9 mouse cellular contexts compared by ENCODE assay signal in the genomic region with DNA sequence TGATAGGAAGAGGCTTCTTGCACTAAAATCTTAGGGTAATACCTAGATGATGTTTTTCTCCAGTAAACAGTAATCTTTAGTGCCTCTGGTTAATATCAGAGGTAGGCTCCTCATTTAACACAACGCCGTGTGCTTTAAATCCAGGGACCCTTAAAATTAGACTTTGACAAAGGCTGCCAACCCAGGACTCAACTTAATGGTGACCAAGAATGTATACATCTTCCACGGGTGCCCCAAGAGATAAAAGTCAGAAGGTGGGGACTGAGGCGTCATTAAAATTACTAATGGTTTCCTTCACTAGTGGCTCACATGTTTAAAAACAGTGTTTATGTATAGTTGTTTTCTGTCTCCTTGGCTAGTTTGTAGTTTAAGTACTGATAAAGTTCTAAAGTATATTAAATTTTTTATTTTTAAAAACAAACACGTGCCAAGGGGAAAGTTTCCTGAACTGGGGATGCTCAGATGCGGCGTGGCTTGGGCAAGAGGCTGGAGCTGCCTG. TPM values are rescaled to one million over a fixed set of nuclear protein-coding genes. Genes with fewer than 3 reads are reported as not detected.
DNase-seq lines count a peak whose midpoint lies in the region; ATAC-seq and TF ChIP-seq lines count a peak whose summit lies in the region.
"Had no signal": no experiment of that assay in that cellular context is flagged by ENCODE, and none has a peak within 500 bp of the region (broad histone marks: within the 10 kb centered on the region; RNA-seq: fewer than 3 reads in every experiment).

No protein-coding gene starts in this region.

- 27% methylated on average over 7 of the region's 7 CpGs for WGBS in lung, embryonic 15.5 days
- 32% methylated on average over 7 of the region's 7 CpGs for WGBS in intestine, postnatal 0 days
- WGBS in neural tube, embryonic 14.5 days, result 28% methylated on average over 7 of the region's 7 CpGs

- H3K9ac ChIP-seq in lung, embryonic 15.5 days, result peak overlapping the region; percentile 99
- peak overlapping the region; percentile 92 for H3K9ac ChIP-seq in intestine, postnatal 0 days (ENCODE audit: low read depth, low read length)
- peak overlapping the region; percentile 93 for H3K9ac ChIP-seq in neural tube, embryonic 14.5 days (replicated peaks; ENCODE audit: low read depth, low read length)

- H3K4me2 ChIP-seq in lung, embryonic 15.5 days, result peak overlapping the region; percentile 84
- peak overlapping the region; percentile 90 for H3K4me2 ChIP-seq in intestine, postnatal 0 days (replicated peaks; ENCODE audit: low read depth)
- peak overlapping the region; percentile 89 for H3K4me2 ChIP-seq in neural tube, embryonic 14.5 days (ENCODE audit: low read depth, low read length)

- no peak for TF ChIP-seq CTCF in embryonic fibroblast, embryonic 13.5 days (IDR thresholded peaks at IDR 0.05; ENCODE audit: borderline replicate concordance, insufficient read depth, low read length)
- TF ChIP-seq CTCF in intestine, postnatal 0 days (IDR thresholded peaks at IDR 0.05; ENCODE audit: low read depth), result no peak

- peaks cover 26% of the 10 kb centered on the region for H3K4me1 ChIP-seq in lung, embryonic 15.5 days
- peaks cover 3% of the 10 kb centered on the region; the same call in 1 of the 2 replicates for H3K4me1 ChIP-seq in embryonic fibroblast, embryonic 13.5 days (ENCODE audit: control insufficient read depth, insufficient read depth, low read length)
- 0 out of 2 replicates have a peak, but pooled peaks cover 9% of the 10 kb centered on the region for H3K4me1 ChIP-seq in intestine, postnatal 0 days (replicated peaks; ENCODE audit: control insufficient read depth, insufficient read depth, low read length)
- peaks cover 12% of the 10 kb centered on the region for H3K4me1 ChIP-seq in neural tube, embryonic 14.5 days (ENCODE audit: control insufficient read depth, insufficient read depth, low read length)

- TF ChIP-seq POLR2A in embryonic fibroblast, embryonic 13.5 days (IDR thresholded peaks at IDR 0.05; ENCODE audit: low read depth, low read length), result no peak

- peak overlapping the region; percentile 87 for H3K4me3 ChIP-seq in lung, embryonic 15.5 days
- peak overlapping the region; percentile 24 for H3K4me3 ChIP-seq in embryonic fibroblast, embryonic 13.5 days (ENCODE audit: insufficient read depth, low read length)
- peak overlapping the region; percentile 89 for H3K4me3 ChIP-seq in intestine, postnatal 0 days (ENCODE audit: low read depth, low read length)
- peak overlapping the region; percentile 86 for H3K4me3 ChIP-seq in neural tube, embryonic 14.5 days (ENCODE audit: low read depth, low read length)

- H3K27ac ChIP-seq in lung, embryonic 15.5 days, result peak overlapping the region; percentile 99
- peak overlapping the region; percentile 53 for H3K27ac ChIP-seq in embryonic fibroblast, embryonic 13.5 days (ENCODE audit: insufficient read depth, low read length)
- H3K27ac ChIP-seq in intestine, postnatal 0 days (ENCODE audit: low read depth, low read length), result no peak overlapping the region; the same call in 1 of the 2 replicates
- peak overlapping the region; percentile 97; the same call in 1 of the 2 replicates for H3K27ac ChIP-seq in neural tube, embryonic 14.5 days (ENCODE audit: low read depth, low read length)

- ATAC-seq in lung, embryonic 15.5 days (ENCODE audit: borderline replicate concordance, extremely low read depth, low FRiP score, low TSS enrichment), result no peak
- ATAC-seq in intestine, postnatal 0 days, result no peak
- no peak for ATAC-seq in neural tube, embryonic 14.5 days (ENCODE audit: low read depth)

- no peaks in the 10 kb centered on the region for H3K27me3 ChIP-seq in lung, embryonic 15.5 days
- H3K27me3 ChIP-seq in intestine, postnatal 0 days (replicated peaks; ENCODE audit: control insufficient read depth, insufficient read depth, low read length), result no peaks in the 10 kb centered on the region
- no peaks in the 10 kb centered on the region for H3K27me3 ChIP-seq in neural tube, embryonic 14.5 days (ENCODE audit: control insufficient read depth, insufficient read depth, low read length)

- DNase-seq in lung, postnatal 10 days, result no peak
- DNase-seq in urinary bladder, postnatal 14 days (ENCODE audit: low spot score), result no peak
- no peak for DNase-seq in layer of hippocampus, adult 9-11 months
- no peak for DNase-seq in adrenal gland, postnatal 36 days

- no peaks in the 10 kb centered on the region for H3K36me3 ChIP-seq in lung, embryonic 15.5 days
- H3K36me3 ChIP-seq in intestine, postnatal 0 days (ENCODE audit: control insufficient read depth, insufficient read depth), result no peaks in the 10 kb centered on the region
- no peaks in the 10 kb centered on the region for H3K36me3 ChIP-seq in neural tube, embryonic 14.5 days (ENCODE audit: control insufficient read depth, insufficient read depth, low read length)

- H3K9me3 ChIP-seq in lung, embryonic 15.5 days, result no peaks in the 10 kb centered on the region
- H3K9me3 ChIP-seq in intestine, postnatal 0 days (ENCODE audit: control insufficient read depth), result no peaks in the 10 kb centered on the region
- no peaks in the 10 kb centered on the region for H3K9me3 ChIP-seq in neural tube, embryonic 14.5 days (ENCODE audit: control insufficient read depth, low read length)

RNA-seq across cellular contexts. Expression of gene Anp32b, which starts 0.6 kb away (rescaled TPM):
- polyA plus RNA-seq in lung, embryonic 15.5 days (2015; fragmentation: Nextera tagmentation; extraction: Ambion mirVana), result 290 and 292 TPM in 2 replicates
- polyA plus RNA-seq in embryonic fibroblast, embryonic 13.5 days (2011; ENCODE audit: insufficient read length, low read depth, missing spikeins), result 202 and 231 TPM in 2 replicates
- 98.5 and 105 TPM in 2 replicates for polyA plus RNA-seq in intestine, postnatal 0 days (2015; fragmentation: Nextera tagmentation; extraction: Ambion mirVana)
- polyA plus RNA-seq in neural tube, embryonic 14.5 days (2014; fragmentation: Nextera tagmentation; extraction: Ambion mirVana), result 50.2 and 68.5 TPM in 2 replicates
- 100 to 1,000 TPM; 128 to 134 TPM for total RNA-seq in adrenal gland, postnatal 36 days (2021)

RNA-seq across cellular contexts. Expression of gene Hemgn, which starts 36.8 kb away (rescaled TPM):
- polyA plus RNA-seq in lung, embryonic 15.5 days (2015; fragmentation: Nextera tagmentation; extraction: Ambion mirVana), result 1.2 and 2.5 TPM in 2 replicates
- polyA plus RNA-seq in embryonic fibroblast, embryonic 13.5 days (2011; ENCODE audit: insufficient read length, low read depth, missing spikeins), result not detected in 2 replicates
- 0.21 and 0.22 TPM in 2 replicates for polyA plus RNA-seq in intestine, postnatal 0 days (2015; fragmentation: Nextera tagmentation; extraction: Ambion mirVana)
- polyA plus RNA-seq in neural tube, embryonic 14.5 days (2014; fragmentation: Nextera tagmentation; extraction: Ambion mirVana), result 0.28 and 0.81 TPM in 2 replicates
- under 1 TPM in 1 of 2 experiments, not detected in 1; 0.17 TPM for total RNA-seq in adrenal gland, postnatal 36 days (2021)
- total RNA-seq: left cerebral cortex, adult 8-10 months had no signal

RNA-seq across cellular contexts. Expression of gene Nans, which starts 39.0 kb away (rescaled TPM):
- 84.7 and 90.6 TPM in 2 replicates for polyA plus RNA-seq in lung, embryonic 15.5 days (2015; fragmentation: Nextera tagmentation; extraction: Ambion mirVana)
- polyA plus RNA-seq in embryonic fibroblast, embryonic 13.5 days (2011; ENCODE audit: insufficient read length, low read depth, missing spikeins), result 89.9 and 92.1 TPM in 2 replicates
- 67.4 and 81.3 TPM in 2 replicates for polyA plus RNA-seq in intestine, postnatal 0 days (2015; fragmentation: Nextera tagmentation; extraction: Ambion mirVana)
- 60.4 and 65.1 TPM in 2 replicates for polyA plus RNA-seq in neural tube, embryonic 14.5 days (2014; fragmentation: Nextera tagmentation; extraction: Ambion mirVana)
- 10 to 100 TPM; 38.3 to 43.8 TPM for total RNA-seq in adrenal gland, postnatal 36 days (2021)

Comparison
In these comparisons a context has a peak if more than half of its experiments do, and no peak if none do; other contexts are left out.
1. H3K4me3 ChIP-seq: peak in every context shown above with its lines; median percentile 89 in intestine, postnatal 0 days; 87 in lung, embryonic 15.5 days; 86 in neural tube, embryonic 14.5 days; 24 in embryonic fibroblast, embryonic 13.5 days.